Mouse (Mus musculus) embryonic facial prominence, embryonic 11.5 days (tissue): ENCODE data around the gene Itga2b. TPM values are rescaled to one million over a fixed set of nuclear protein-coding genes. Genes with fewer than 3 reads are reported as not detected.

Source experiments
- ATAC-seq: fragments of 200-750 bp; cut with Nextera tagmentation; replicated peaks from 2 replicates; pipeline ENCODE4 v1.8.0; 2017; ENCODE audit warnings: low read depth; ENCODE audit not compliant: insufficient number of reproducible peaks, low FRiP score, low TSS enrichment
- DNase-seq: peaks from one replicate; pipeline ENCODE4 v3.0.0-alpha.2; 2015; ENCODE audit warnings: low spot score
- H3K27ac ChIP-seq: fragments of 300-500 bp; sonication (generic); replicated peaks from 2 replicates; pipeline ENCODE4 v1.5.1; 2014; ENCODE audit warnings: mild to moderate bottlenecking, low read depth, low read length, control low read depth
- H3K27me3 ChIP-seq: fragments of 300-500 bp; sonication (generic); 2 replicates; pipeline ENCODE4 v1.6.1; 2014; ENCODE audit warnings: mild to moderate bottlenecking, low read length, moderate library complexity, mixed read lengths; ENCODE audit not compliant: control insufficient read depth, insufficient read depth
- H3K36me3 ChIP-seq: fragments of 300-500 bp; sonication (generic); replicated peaks from 2 replicates; pipeline ENCODE4 v1.6.1; 2014; ENCODE audit warnings: low read depth, mild to moderate bottlenecking, low read length, moderate library complexity, mixed read lengths; ENCODE audit not compliant: control insufficient read depth, insufficient read depth
- H3K4me1 ChIP-seq: fragments of 300-500 bp; sonication (generic); 2 replicates; pipeline ENCODE4 v1.6.1; 2014; ENCODE audit warnings: low read length, mixed read lengths; ENCODE audit not compliant: control insufficient read depth, insufficient read depth
- H3K4me2 ChIP-seq: fragments of 300-500 bp; sonication (generic); 2 replicates; pipeline ENCODE4 v1.6.1; 2014; ENCODE audit warnings: low read depth, mild to moderate bottlenecking, control low read depth, low read length, moderate library complexity
- H3K4me3 ChIP-seq: fragments of 300-500 bp; sonication (generic); 2 replicates; pipeline ENCODE4 v1.5.1; 2014; ENCODE audit warnings: low read depth, low read length, control low read depth
- H3K9ac ChIP-seq: fragments of 300-500 bp; sonication (generic); replicated peaks from 2 replicates; pipeline ENCODE4 v1.6.1; 2014; ENCODE audit warnings: mild to moderate bottlenecking, control low read depth, low read length
- H3K9me3 ChIP-seq: fragments of 300-500 bp; sonication (generic); replicated peaks from 2 replicates; pipeline ENCODE4 v1.6.1; 2016; ENCODE audit warnings: mild to moderate bottlenecking, low read length, inconsistent platforms, mixed read lengths; ENCODE audit not compliant: control insufficient read depth
- WGBS: fragments of 180-500 bp; shearing (Covaris S2); extraction: QIAGEN DNeasy Blood & Tissue Kit; methylation state at CpG from one replicate; pipeline ENCODE4 v1.1.7; 2014; 5-methylcytosine and 5-hydroxymethylcytosine counted together
- polyA plus RNA-seq: library from polyadenylated mRNA; unstranded; fragments of >200 nt; fragmentation: Nextera tagmentation; extraction: Ambion mirVana; gene quantifications from 2 replicates; pipeline ENCODE4 v1.2.1, GENCODE M21; 2014

Itga2b gene
- polyA plus RNA-seq, 1 experiment from 2014 or later = 4.4 TPM

DNA sequence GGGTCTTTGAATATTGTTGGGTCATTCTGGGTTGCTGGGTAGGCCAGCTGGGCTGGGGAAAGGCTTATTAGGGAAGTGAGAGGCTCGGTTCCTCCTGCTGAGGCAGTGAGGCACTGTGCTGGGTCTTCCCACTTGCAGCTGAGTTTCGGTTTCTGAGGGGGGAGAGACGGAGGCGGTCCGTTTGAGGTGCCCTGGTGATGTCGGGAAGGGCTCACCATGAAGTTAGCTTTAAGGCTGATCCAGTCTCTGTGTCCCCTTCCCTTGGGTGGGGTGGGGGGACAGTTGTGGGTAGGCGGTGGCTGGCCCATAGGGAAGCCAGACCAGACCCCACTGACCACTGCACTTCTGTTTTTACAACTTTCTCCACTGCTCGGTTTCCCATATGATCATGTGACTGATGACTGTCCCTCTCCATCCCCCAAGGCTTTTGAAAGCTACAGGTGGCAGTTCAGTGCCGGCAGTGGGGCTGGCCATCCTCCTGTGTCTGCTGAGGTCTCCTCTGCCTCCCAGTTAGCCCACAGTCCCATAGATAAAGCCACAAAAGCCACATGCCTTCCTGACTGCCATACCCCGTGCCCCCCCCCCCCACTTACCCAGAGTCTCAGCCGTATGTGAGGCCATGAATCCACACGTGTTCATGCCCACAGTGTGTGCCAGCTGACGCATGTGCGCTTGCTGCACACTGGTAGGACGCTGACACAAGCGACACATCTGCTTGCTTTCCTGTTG is 37.6 kb downstream of the Itga2b start:
- Histone ChIP-seq H3K36me3 (peaks cover 2% of the 10 kb centered on the region; the same call in 1 of the 2 replicates), H3K4me3 (no peak overlapping the region), H3K9ac (no peak overlapping the region; the same call in 1 of the 2 replicates), H3K4me2 (no peak overlapping the region), H3K27me3 (no peaks in the 10 kb centered on the region; the same call in 1 of the 2 replicates), H3K9me3 (no peaks in the 10 kb centered on the region), H3K27ac (no peak overlapping the region), H3K4me1 (peaks cover 4% of the 10 kb centered on the region)
- DNase-seq (no peak), ATAC-seq (no peak)
- 65% methylated on average over 16 of the region's 16 CpGs for WGBS

DNA sequence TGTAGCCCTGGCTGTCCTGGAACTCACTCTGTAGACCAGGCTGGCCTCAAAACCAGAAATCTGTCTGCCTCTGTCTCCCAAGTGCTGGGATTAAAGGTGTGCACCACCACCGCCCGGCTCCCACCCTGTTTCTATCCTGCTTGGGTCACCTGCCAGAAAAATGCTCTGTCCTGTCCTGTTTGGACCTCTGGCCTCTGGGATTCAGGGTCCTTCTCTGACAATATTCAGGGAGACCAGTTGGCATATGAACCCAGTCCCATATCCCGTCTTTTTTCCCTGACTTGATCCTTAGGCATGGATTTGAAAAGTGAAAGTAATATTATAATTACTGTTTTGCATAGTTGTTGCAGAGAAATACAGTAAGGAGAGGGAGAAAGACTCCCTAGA is 38.2 kb downstream of the Itga2b start:
- DNase-seq = no peak
- 86% methylated on average over 3 of the region's 3 CpGs for whole genome bisulfite sequencing
- peaks cover 2% of the 10 kb centered on the region; the same call in 1 of the 2 replicates for H3K36me3 ChIP-seq
- H3K4me1 ChIP-seq = no peaks in the 10 kb centered on the region; the same call in 1 of the 2 replicates
- no peak for ATAC-seq
- H3K4me2 ChIP-seq = no peak overlapping the region
- no peak overlapping the region for H3K27ac ChIP-seq
- no peak overlapping the region for H3K4me3 ChIP-seq
- H3K9ac ChIP-seq = no peak overlapping the region
- H3K9me3 ChIP-seq = no peaks in the 10 kb centered on the region
- no peaks in the 10 kb centered on the region for H3K27me3 ChIP-seq

DNA sequence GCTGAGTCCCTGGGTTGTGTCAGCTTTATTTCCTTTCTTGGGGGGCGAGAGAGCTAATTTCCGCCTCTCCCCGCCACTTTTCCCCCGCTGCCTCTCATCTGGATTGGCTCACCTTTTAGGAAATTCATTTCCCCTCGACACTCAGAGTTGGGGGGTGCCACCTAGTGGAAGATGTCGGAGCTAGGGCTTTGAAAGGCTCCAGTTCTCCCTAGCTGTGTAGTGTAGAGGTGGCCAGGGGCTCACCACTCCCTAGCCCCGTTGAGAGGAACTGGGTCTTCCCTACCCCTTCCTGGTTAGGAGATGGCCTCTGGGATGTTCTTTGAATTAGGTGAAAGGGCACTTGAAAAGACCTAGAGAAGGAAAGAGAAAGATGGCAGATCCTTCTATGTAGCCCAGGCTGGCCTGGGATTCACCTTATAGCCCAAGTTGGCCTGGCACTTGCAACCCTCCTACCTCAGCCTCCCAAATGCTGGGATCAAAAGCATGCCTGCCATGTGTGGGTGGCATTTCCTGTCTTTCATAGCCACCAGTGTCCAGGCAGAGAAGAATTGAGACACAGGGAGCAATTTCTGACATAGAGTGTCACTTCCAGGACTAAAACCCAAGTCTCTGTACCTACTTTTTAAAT is 38.8 kb downstream of the Itga2b start:
- 3% methylated on average over 7 of the region's 7 CpGs for WGBS
- H3K9me3 ChIP-seq = no peaks in the 10 kb centered on the region
- H3K4me1 ChIP-seq = no peaks in the 10 kb centered on the region; the same call in 1 of the 2 replicates
- H3K27me3 ChIP-seq = no peaks in the 10 kb centered on the region
- peak overlapping the region; percentile 38 for H3K9ac ChIP-seq
- H3K36me3 ChIP-seq = peaks cover 2% of the 10 kb centered on the region; the same call in 1 of the 2 replicates
- DNase-seq (peak; percentile 92), ATAC-seq (no peak)
- peak overlapping the region; percentile 44 for H3K4me3 ChIP-seq
- H3K27ac ChIP-seq = peak overlapping the region; percentile 23
- H3K4me2 ChIP-seq = peak overlapping the region; percentile 87

DNA sequence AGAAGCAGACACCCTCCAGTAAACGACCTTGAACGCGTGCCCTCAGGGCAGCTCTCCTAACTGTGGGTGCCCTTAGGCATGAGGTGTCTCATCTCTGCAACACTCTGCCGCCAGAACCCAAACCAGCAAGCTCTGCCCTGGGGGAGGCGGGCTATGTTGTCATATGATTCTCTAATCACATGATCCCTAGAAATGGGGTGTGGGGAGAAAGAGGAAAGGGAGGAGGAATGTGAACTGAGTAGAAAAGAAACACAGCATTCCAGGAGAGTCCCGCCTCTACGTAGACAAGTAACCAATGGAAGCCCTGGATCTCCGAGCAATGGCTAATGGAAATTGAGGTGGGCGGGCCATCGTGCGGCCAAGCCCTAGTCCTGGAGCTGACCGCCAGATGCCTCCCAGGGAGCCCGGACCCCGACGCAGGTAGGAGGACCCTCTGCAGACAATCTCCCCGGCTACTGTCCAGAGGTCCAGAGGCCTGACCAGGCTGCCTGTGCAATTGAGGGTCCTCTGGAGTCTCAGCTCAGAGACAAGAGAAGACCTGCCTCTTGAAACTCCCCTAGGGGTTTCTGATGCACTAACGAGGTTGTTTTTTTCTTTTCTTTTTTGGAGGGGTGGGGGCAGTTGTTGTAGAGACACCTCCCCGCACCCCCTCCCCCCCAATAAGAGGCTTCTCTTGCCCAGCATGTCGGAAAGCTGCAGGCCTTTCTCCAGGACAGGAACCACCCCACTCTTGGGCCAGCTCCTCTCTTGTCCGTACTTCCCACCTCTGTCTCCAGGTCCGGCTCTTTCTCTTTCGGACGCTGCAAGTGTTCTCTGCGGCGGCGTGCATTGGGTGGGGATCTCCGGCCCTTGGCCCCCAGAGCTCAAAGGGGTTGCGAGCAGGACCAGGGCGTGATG is 39.6 kb downstream of the Itga2b start, which contains the start of gene Grn:
TSS of gene Grn (plus strand) at position 195 of the 897 bp plus-strand sequence.
- Histone ChIP-seq H3K36me3 (no peaks in the 10 kb centered on the region; the same call in 1 of the 2 replicates), H3K4me2 (peak within 1 kb of the TSS; percentile 87), H3K9me3 (no peaks in the 10 kb centered on the region), H3K27me3 (no peaks in the 10 kb centered on the region), H3K4me3 (peak within 1 kb of the TSS; percentile 44), H3K4me1 (no peaks in the 10 kb centered on the region; the same call in 1 of the 2 replicates), H3K27ac (peak within 1 kb of the TSS; percentile 23), H3K9ac (peak within 1 kb of the TSS; percentile 38)
- ATAC-seq = peak; percentile 85
- DNase-seq = peak; percentile 97
- WGBS = under 1% methylated on average over 29 of the region's 29 CpGs

- Histone ChIP-seq H3K4me1 (no peaks in the 10 kb centered on the region; the same call in 1 of the 2 replicates), H3K27me3 (no peaks in the 10 kb centered on the region), H3K9me3 (no peaks in the 10 kb centered on the region), H3K4me2 (peak overlapping the region; percentile 49; the same call in 1 of the 2 replicates), H3K4me3 (peak overlapping the region; percentile 44), H3K9ac (peak overlapping the region; percentile 37; the same call in 1 of the 2 replicates), H3K27ac (no peak overlapping the region), H3K36me3 (no peaks in the 10 kb centered on the region)
- DNase-seq = no peak
- WGBS = 49% methylated on average over 3 of the region's 3 CpGs
- ATAC-seq = no peak
These were observed 40.4 kb downstream of the Itga2b start for GRCm38 (mm10) chr11:102429551-102429950.

DNA sequence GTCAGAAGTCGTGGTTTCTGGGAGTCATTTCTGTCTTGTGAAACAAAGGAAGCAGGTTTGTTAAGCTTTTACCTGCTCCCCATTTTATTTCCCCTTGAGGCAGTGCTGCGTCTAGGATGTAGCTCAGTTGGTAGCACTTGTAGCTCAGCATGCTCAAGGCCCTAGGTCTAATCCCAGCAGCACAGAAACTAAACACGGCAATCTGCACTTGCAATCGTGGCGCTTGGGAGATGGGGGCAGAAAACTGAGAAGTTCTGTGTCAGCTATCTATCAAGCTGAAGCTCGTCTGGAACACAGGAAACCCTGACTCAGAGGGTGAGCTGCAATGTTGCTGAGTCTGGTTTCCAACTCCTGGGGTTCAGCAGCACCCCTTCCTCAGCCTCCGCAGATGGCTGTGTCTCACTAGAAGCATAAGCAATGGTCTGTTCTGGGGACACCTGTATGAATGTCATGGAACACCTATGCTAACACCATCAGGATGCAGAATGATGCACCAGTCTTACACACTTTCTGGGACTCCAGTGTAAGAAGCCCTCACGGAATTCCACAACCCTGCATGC is 40.9 kb downstream of the Itga2b start:
- H3K4me3 ChIP-seq = no peak overlapping the region; the same call in 1 of the 2 replicates
- H3K27ac ChIP-seq = no peak overlapping the region
- ATAC-seq (no peak), DNase-seq (no peak)
- no peaks in the 10 kb centered on the region for H3K27me3 ChIP-seq
- no peaks in the 10 kb centered on the region for H3K9me3 ChIP-seq
- 0 out of 2 replicates have a peak overlapping the region, but pooled peaks have one; percentile 13 for H3K9ac ChIP-seq
- H3K36me3 ChIP-seq = no peaks in the 10 kb centered on the region
- no peak overlapping the region for H3K4me2 ChIP-seq
- 66% methylated on average over 8 of the region's 8 CpGs for WGBS
- no peaks in the 10 kb centered on the region; the same call in 1 of the 2 replicates for H3K4me1 ChIP-seq

DNA sequence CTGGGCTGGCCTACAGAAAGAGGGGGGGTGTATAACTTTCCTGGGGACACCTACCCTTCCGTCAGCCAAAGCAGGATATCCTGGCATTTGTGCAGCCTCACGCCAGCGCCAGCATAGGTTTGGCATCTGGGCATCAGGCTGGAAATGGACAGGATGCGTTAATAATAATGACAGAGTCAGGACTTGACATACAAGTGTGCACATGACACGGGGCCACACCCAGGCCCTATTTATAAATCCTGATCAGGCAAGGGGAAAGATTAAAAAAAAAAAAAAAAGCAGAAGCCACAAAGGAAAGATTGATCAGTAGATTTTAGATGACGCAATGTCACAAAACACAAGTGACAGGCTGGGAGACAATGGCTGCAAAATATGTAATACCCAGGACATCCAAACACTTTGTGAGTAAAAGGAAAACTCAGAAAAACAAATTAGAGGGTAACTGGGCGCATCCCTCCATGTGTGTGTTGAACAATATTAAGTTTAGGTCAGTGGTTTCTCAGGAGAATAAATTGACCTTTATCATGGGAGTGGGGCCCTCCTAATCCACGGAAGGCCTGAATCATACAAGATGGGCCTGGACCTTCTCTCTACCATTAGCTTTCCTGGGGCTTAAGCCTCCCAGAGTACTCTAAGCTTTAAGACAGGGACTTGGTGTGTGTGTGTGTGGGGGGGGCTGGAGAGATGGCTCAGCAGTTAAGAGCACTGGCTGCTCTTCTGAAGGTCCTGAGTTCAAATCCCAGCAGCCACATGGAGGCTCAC is 44.2 kb downstream of the Itga2b start:
- WGBS = 84% methylated on average over 8 of the region's 8 CpGs
- H3K4me3 ChIP-seq = no peak overlapping the region
- H3K9me3 ChIP-seq = no peaks in the 10 kb centered on the region
- no peak for ATAC-seq
- no peaks in the 10 kb centered on the region for H3K36me3 ChIP-seq
- no peak overlapping the region for H3K9ac ChIP-seq
- no peak overlapping the region for H3K27ac ChIP-seq
- no peak for DNase-seq
- H3K4me2 ChIP-seq = no peak overlapping the region
- no peaks in the 10 kb centered on the region for H3K27me3 ChIP-seq
- H3K4me1 ChIP-seq = no peaks in the 10 kb centered on the region
